Mouse (Mus musculus): ENCODE data around the gene Ube2s.

DNA sequence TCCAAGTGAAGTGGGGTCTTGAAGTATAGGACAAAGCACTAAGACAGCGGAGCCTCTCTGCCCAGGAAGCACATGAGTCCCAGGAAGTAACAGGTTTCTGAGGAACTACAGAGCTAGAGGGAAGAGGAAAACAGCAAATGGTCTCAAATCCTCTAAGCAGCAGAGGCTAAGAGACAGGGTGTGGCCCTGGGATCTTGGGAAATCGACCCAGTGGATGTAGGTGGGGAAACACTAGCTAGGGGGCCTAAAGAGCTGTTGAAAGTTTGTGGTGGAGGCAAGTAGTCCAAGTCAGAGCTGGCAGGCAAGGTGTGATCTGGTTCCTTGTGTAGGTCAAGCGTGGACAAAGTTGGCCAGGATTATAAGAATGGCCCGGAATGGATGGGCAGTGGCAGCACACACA, 64.1 kb downstream of the Ube2s start:
- no peak for TF ChIP-seq CTCF (IDR thresholded peaks at IDR 0.05; ENCODE audit: insufficient read depth, low read length)
- TF ChIP-seq POLR2A (IDR thresholded peaks at IDR 0.05; ENCODE audit: borderline replicate concordance, extremely low read depth, low read depth, low read length) = no peak
